Mouse (Mus musculus) CD4-positive, CD25-positive, alpha-beta regulatory T cell, adult 2 months (primary cell): ENCODE measurements around the gene Snx25.

Source experiments
- DNase-seq: peaks from one replicate; pipeline ENCODE4 v3.0.0-alpha.2; 2012; ENCODE audit warnings: low read depth, low spot score

Snx25 gene

DNA sequence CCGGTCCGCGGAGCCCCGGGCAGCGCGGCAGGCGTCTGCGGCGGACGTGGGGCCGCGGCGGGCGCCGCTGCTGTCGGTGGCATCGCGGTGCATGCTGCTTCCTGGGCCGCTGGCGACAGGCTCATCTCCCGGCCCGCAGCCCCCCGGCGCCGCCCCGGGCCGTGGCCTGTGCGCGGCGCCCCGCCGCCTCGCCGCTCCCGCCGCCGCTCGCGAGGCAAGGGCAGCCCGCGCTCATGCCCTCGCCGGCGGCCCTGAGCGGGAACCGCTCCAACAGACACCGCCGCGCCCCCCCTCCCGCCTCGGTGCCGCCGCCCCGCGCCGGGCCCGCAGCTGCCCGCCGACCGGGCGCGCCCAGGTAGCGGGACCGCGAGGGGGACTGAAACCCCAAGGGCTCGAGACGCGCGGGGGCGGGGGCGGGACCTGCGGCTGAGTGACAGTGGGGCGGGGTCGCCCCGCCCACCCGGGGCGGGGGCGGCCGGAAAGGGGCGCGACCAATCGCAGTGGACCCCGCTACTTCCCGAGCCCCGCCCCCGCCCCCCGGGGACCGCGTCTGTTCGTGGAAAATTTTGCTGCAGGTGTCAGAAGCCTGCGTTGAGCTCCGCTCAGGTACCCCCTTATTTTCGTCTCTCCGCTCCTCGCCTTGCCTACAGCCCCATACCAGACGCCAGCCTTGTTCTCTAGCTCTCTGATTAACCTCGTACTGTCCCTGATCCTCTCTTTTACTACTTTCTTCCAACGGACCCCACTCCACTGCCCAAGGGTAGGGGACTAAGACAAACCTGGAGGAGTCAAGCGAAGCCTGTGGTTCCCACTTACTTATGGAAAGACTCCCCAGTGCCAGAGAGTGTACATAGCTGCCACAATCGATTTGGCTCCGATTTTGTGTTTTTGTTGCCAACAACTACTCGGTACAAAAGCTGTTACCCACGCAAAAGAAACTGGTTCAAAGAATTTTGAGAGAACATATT is at the start of gene Snx25:
Gene Snx25 (minus strand): TSS at position 96 of the 968 bp plus-strand sequence.
- peak; percentile 94 for DNase-seq

DNA sequence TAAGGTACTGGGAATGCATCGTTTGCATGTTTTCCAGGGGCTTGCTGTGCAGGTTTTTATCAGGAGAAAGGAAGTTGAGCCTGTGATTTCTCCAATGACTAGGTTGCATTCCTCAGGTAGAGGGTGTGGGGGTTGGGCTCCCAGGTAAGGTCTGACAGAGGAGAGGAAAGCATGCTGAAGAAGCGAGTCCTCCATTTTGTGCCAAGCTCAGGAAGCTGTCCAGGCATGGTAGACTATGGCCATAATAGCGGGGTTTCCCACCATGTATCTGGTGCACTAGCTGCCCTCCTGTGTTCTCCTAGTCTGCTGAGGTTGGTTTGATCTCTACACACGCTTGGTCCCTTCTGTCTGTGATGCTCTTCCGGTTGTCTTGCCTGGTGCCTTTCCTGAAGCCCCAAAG is 45.7 kb upstream of the Snx25 start:
- no peak for DNase-seq

DNA sequence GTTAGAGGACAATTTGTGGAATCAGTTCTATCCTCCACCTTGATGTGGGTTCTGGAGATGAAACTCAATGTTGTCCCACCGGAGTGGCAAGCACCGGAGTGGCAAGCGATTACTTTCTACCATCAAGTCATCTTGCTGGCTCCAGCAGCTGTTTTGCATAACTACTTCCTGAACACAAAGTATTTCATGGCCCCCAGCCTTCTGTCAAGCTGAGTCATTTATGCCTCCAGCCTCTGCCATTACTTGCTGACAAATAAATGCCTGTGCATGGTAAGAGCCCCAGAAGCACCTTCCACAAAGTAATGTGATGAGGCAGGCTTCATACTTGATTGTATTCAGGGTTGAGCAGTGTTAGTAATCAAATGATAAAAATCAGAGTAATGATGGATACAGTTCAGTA is 44.9 kb upstream of the Snx25 start:
- DNase-seq = no peak

DNA sequence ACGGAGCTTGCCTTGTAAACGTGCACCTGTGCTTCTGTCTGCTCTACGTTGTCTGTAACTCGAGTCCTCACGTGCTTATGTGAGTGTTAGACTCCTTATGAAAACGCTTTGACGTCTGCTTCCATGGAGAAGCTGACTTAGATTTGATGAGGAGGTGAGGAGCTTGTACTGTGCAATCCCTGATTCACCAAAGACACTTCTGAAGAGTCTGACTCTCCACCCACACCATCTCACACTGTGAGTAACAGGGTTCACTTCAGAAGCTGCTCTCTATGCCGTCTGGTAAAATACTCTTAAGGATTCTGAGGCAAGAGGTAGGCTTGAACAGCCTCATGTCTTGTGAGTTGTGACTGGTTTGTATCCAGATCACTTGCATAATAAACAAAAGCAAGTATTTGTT is 41.1 kb upstream of the Snx25 start:
- no peak for DNase-seq

DNA sequence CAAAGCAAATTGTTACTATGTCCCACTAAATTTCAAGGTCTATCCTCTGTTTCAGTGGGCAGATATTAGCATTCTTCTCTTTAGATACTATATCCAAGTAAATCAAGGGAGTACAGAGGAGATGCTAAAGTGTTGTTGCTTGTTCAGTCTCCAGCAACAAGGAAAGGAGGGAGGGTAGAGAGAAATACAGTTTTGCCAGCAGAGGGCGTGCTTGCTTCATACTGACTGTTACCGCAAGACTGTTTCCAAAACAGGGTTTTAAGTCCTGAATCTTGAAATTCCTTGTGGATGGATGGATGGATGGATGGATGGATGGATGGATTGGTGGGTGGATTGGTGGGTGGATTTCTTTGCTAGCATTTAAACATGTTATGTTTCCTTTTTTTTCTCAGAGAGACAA is 33.4 kb upstream of the Snx25 start:
- DNase-seq = peak; percentile 78

DNA sequence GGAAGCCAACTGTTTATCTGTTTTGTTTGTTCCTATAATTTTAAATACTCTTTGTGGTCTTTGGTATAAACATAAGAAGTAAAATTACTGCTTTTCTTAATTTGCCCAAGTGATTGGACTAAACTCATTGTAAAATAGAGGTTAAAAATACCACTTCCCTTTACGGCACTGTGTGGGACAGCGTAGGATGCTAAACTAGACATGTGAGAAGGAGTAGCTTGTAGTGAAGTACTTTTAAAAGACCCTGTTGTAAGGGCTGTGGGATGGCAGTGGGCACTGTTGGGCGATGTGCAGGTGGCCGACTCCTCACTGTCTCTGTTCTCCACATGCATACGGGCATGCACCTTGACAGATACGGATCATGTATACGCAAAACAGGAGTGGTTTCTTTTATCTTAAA is 28.2 kb upstream of the Snx25 start:
- DNase-seq = no peak

DNA sequence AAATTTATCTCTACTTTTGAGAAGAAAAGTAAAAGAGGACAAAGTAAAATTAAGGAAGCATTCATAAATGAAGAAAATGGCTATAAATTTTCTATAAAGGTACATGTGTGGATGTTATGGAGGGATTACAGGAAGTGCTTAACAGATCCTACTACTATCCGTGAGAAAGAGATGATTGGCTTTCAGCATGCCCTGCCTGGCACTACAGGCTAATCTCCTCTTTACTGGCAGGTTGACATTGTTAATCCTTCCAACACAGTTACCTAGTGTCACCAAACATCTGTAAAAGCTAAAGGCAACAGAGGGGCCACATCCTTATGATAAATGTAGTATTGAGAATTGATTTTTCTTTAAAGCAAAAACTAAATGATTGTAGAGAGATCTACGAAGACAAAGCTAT is 21.7 kb upstream of the Snx25 start:
- no peak for DNase-seq

DNA sequence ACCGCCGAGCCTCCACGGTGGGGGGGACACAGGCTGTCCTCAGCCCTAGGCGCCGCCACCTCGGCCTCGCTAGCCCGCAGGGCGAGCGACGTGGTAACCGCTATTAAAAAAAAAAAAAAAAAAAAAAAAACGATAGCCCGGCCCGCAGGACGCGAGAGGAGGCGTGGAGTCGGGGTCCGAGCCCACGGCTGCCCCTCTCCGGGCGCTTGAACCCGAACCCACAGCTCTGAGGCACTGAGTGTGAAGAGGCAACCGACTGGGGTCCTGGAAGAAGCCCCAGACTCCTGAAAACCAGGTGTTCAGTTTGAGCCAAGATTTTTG is 11.9 kb upstream of the Snx25 start:
- DNase-seq = no peak

DNA sequence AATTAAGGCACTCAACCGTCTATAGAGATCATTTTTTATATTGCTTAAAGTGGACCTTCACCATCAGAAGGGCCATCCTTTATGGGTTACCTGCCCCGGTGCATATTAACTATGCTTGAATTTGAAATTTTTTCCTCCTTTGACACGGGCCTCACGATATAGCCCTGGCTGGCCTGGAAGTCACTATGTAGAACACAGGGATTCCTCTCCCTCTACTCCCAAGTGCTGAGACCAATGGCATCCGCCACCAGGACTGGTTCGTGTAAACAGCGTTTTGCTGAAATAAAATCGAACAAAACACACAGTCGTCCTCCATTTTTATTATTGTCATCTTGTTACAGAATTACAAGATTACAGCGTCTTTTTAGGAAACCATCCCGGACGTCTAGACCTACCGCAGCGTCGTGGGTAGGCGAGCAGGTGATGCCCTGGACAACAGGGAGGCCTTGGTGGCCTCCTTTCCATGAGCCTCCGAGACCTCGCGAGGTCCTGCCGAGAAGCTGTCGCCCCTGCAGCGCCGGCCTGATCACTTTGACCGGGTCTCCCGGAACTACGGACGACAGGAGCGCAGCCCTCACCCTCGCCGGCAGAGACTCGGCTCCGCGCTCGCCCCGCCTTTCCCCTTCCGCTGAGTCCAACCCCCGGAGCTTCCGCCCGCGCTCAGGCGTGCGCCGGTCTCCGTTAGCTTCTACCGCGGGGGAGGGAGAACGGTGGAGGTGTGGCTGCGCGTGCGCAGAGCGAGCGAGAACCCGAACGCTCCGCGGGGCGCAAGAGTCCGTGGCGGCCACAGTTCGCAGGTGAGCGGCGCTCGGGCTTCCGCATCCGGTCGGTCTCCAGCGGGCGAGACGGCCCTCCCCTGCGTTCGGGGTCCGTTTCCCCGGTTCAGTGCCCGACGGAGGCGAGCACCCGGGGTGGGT is 11.3 kb upstream of the Snx25 start:
- peak; percentile 97 for DNase-seq

DNA sequence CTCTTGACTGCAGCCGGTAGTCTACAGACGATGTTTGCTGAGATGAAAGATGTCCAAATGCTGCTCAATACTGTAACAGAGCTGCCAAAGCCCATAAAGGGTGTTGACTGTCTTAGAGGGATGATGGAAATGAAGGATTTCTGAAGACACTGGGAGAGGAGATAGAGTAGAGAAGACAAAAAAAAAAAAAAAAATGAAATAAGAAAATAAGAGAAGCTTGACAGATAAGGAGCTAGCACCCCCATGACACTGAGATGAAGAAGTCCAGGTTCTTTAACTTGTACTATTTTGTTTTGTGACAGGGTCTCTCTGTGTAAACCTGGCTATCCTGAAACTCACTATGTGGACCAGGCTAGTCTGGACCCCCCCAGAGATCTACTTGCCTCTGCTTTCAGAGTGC is 1.1 kb upstream of the Snx25 start:
- DNase-seq = no peak

DNA sequence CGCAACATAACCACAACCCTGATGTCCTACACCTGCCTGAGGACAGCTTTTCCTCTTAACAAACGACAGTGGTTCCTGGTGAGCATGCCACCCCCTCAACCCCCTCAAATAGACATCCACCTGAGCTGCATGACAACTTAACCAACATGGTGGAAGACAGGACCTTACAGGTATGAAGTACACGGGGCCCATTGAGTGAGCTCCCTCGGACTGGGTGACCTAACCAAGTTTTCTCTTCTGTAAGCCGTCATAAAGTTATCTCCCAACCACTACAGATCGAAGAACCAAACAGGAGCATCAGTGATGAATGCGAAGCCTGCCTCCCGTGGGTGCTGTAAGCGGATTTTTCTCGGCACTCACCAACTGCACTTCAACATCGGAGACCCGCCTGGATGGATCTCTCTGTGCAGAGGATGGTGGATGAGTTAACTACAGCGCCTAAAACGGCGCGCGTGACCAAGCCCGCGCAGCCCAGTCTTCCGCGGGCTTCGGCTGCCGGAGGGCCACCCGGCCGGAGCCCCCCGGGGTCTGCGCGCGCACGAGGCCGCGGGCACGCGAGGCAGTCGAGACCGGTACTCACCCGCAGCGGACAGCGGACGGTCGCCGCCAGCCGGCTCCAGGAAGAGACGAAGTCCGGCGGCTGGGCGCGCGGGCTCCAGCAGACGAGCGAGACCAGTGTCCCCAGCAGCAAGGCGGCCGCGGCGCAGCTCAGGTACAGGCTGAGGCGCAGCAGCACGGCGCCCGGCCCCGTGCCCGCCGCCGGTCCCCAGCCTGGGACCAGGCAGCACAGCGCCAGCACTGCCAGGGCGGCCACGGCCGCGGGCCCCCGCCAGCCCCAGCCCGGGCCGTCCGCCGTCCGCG is 527 bp downstream of the Snx25 start, which contains the start of gene Cfap97:
Gene Cfap97 (plus strand): TSS at position 570 of the 861 bp plus-strand sequence.
- DNase-seq = peak; percentile 59

DNA sequence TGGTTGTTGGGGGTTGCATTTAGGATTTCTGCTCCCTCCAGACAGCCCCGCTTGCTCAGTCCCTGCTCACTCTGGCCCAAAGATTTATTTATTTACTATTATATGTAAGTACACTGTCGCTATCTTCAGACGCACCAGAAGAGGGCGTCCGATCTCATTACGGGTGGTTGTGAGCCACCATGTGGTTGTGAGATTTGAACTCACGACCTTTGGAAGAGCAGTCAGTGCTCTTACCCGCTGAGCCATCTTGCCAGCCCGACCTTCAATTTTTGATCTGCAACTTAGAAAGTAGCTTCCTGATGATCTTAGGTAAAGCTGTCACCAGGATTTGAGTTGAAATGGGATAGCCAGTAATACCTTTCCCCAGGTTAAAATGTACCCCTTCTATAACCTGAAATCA is 2.2 kb downstream of the Snx25 start:
- peak; percentile 30 for DNase-seq

DNA sequence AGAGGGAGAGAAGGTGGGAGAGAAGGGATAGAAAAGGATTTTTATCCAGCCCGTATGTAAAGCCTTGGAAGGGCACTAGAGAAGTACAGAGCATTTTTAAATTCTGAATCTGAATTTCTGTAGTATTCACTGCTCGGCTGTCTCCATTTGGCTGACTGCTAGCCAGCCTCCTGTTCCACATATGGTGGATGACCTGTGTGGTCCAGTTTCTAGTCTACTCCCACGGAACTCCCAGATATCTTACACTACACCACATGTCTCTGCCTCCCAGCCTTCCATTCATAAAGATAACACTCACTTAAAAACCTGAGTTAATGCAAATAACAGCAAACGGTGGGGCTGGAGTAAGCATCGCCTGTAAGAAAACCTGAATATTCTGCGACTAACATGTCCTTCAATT is 2.7 kb downstream of the Snx25 start:
- no peak for DNase-seq

DNA sequence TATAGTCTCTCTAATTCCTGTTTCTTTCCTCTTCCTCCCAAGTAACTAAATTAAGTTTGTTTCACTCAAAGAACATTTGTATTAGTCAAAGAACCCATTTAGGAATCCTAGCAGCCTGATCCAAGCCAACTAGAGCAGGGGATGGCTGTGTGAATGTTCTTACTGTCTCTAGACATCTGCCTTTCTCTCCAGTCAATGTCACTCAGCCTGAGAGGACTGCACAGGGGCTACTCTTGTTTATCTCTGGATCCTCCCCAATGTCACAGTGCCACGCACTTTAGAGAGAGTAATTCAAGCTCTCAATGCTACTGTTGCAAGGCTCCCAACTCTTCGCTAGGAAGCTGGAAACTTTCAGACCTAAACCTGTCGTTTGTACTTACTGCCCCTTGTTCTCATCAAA is 5.8 kb downstream of the Snx25 start:
- no peak for DNase-seq

DNA sequence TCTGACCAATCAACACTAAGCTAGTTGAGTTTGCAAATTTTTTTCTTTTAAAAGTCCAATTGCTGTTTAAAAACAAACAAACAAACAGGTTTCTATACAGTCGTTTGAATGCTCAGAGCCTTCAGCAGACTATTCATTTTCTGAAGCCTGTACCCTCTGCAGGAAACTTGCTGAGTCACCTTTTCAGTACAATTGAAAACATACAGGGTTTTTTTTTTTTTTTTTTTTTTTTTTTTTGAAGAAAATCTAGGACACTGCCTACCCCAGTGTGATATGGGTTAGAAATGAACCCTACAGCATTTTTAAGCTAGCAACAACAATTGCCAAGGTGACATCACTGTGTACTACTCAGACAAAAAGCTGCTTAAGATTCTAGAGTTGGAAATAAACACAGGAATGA is 8.0 kb downstream of the Snx25 start:
- DNase-seq = no peak

DNA sequence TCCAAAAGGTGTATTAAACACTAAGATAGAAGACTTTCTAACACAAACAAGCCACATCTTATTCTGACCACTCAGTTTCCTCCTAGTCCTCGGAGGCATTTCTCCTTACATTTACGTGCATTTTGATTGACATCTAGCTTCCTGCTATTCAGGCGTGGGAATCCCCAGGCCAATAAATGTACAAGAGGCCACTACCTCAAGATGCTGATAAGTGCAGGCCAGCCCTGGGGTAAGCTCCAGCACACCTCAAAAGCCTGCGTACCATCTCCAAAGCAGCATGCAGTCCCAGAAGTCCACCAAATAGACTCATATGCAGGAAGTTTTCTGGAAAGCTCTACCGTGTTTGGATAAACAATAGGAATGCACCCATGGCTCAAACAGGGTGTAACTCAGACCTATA is 8.5 kb downstream of the Snx25 start:
- DNase-seq = no peak

DNA sequence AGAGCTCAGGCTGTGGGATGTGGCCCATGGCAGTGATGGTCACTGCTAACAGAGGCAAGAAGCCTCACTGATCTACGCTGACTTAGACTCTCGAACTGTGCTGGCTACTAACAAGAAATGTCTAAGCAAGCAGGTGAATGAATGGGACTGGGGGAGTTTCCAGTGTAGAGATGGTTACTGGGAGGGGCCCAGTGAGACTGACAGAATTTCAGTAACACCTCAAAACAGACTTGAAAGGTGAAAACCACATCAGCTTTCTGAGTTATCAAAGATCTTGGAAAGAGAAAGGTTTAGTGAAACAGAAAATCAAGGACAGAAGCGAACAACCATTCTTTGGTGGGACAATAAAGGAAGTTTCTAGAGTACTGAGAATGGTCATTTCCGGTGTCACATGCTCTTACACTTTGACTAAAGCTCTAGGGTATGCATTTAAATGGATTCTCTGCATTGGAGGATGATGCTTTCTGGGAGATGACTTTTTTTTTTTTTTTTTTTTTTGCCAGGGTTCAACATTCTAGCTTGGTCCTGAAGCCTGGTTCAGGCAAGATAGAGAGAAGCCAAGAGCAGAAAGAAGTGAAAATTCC is 9.4 kb downstream of the Snx25 start:
- peak; percentile 22 for DNase-seq

DNA sequence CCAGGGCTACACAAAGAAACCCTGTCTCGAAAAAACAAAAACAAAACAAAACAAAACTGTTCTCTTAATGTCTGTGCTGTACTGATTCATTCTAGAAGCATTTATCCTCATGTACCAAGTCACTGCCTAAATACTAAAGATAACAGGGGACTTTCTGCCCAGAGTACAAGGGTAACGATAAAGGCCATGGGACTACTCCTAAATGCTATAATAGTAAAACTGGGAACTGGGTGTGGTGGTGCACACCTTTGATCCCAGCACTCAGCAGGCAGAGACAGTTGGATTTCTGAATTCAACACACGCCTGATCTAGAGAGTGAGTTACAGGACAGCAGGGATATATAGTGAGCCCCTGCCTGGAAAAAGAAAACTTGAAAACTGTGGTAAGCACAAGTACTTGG is 10.3 kb downstream of the Snx25 start:
- DNase-seq = no peak

DNA sequence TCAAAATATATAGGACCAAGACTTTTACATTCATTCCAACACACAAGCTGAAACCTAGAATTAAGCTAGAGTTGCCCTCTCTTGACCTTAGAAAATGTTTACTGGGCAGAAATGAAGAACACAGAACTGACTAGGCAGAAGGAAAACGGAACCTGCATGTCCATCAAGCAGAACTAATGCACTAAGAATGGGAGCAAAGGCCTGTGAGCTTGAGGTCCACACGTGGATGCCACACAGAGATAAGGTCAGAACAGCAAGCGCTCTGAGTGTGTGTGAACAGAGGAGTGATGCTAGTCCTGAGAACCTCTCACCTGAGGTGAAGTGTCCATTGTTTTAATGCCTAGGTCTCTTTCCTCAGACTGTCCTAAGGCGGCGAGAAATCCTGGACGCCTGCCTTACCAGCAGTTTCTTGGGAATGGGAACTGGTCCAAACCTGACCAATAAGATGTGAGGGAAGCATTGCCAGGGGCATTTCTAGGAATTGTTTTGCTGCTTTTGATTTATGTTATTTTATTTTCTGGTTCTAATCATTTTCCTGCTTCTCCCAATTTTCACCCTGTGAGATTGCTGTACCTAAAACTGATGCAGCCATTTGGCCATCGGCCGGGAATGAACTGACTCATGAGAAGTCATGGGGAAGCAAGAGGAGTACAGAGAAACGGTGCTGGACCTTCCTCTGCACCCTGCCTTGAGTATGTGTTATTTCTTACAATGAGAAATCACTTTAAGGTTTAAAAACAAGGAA is 11.4 kb downstream of the Snx25 start:
- DNase-seq = no peak

DNA sequence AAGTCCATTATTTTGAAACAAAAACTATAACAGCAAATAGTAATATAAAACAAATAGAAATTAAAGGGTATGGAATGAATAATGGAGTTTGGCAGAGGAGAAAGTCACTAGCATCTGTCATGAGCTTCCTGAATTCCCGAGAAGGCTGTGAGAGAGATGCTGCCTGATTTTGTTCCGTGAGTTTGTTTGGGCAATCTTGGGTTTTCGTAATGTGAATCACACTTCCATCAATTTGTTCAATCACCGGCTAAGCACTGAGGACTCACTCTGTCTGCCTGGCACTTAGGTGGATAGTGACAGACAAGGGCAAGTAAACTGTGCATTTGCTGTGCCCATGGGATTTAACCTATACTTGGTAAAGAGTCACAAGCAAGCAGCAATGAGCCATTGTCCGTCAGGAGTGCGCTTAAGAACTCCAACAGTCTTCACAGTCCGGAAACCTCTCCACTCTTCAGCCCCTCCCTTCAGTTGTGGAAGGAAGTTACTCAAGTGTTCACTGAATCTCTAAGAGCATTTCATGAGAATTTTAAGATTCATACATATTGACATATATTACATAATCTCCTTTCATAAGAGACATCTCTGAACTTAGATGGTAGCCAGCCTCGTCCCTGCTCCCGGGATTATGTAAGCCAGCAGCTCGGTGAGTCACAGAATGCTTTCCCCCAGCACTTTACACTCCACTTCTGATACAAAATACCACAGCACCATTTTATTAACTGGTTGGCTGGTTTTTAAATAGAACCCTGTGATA is 13.9 kb downstream of the Snx25 start:
- DNase-seq = no peak
